Mouse (Mus musculus): ENCODE measurements around the gene Pxt1. TPM values are rescaled to one million over a fixed set of nuclear protein-coding genes. Genes with fewer than 3 reads are reported as not detected.

Pxt1 gene
- polyA plus RNA-seq, 1 experiment, result not detected

GRCm38 (mm10) chr17:28885231-28885630, 58.4 kb downstream of the Pxt1 start:
- H3K4me1 ChIP-seq, result peaks cover 18% of the 10 kb centered on the region
- TF ChIP-seq GATA1 (IDR thresholded peaks at IDR 0.05; ENCODE audit: borderline replicate concordance, low read length), result no peak
- no peak for TF ChIP-seq FLI1 (IDR thresholded peaks at IDR 0.05; ENCODE audit: low read length)
- no peaks in the 10 kb centered on the region for H3K36me3 ChIP-seq (replicated peaks; ENCODE audit: low read length)
- H3K27me3 ChIP-seq (replicated peaks), result peaks cover 42% of the 10 kb centered on the region
- peaks cover 19% of the 10 kb centered on the region for H3K9me3 ChIP-seq
- H3K4me3 ChIP-seq (replicated peaks), result no peak overlapping the region

Other genes with a start within 250 kb of the Pxt1 start
- gene AC170998.1, start 217.8 kb downstream of the Pxt1 start, polyA plus RNA-seq (2012; ENCODE audit: insufficient read depth, low replicate concordance), result not detected in 2 replicates
- gene Mapk13, start 174.5 kb downstream of the Pxt1 start, polyA plus RNA-seq (2012; ENCODE audit: insufficient read depth, low replicate concordance), result 0.50 TPM in 1 of 2 replicates, not detected in the other
- 8.8 and 9.5 TPM in 2 replicates for gene Brpf3, start 142.8 kb downstream of the Pxt1 start, polyA plus RNA-seq (2012; ENCODE audit: insufficient read depth, low replicate concordance)
- gene Pnpla1, start 85.4 kb downstream of the Pxt1 start, polyA plus RNA-seq (2012; ENCODE audit: insufficient read depth, low replicate concordance), result 0.10 TPM in 1 of 2 replicates, not detected in the other
- gene 4930539E08Rik, start 28.5 kb downstream of the Pxt1 start, polyA plus RNA-seq (2012; ENCODE audit: insufficient read depth, low replicate concordance), result not detected in 2 replicates
- 27.8 and 60.1 TPM in 2 replicates for gene Kctd20, start 8.1 kb upstream of the Pxt1 start, polyA plus RNA-seq (2012; ENCODE audit: insufficient read depth, low replicate concordance)
- 32.2 and 64.5 TPM in 2 replicates for gene Stk38, start 64.2 kb upstream of the Pxt1 start, polyA plus RNA-seq (2012; ENCODE audit: insufficient read depth, low replicate concordance)
- gene Srsf3, start 88.8 kb upstream of the Pxt1 start, polyA plus RNA-seq (2012; ENCODE audit: insufficient read depth, low replicate concordance), result 27.5 and 103 TPM in 2 replicates
- 228 and 253 TPM in 2 replicates for gene Cdkn1a, start 147.1 kb upstream of the Pxt1 start, polyA plus RNA-seq (2012; ENCODE audit: insufficient read depth, low replicate concordance)
- gene Rab44, start 170.3 kb upstream of the Pxt1 start, polyA plus RNA-seq (2012; ENCODE audit: insufficient read depth, low replicate concordance), result 3.4 and 22.3 TPM in 2 replicates

Data from megakaryocyte, embryonic 14.5 days (primary cell).